Mouse (Mus musculus): ENCODE measurements around the gene Clstn2.

- no peak for TF ChIP-seq POLR2A (IDR thresholded peaks at IDR 0.05; ENCODE audit: borderline replicate concordance, low read depth, low read length)
- TF ChIP-seq CTCF (IDR thresholded peaks at IDR 0.05; ENCODE audit: low read depth, low read length): no peak
Measured at GRCm38 (mm10) chr9:97599006-97599405, 434.0 kb downstream of the Clstn2 start.
